Mouse (Mus musculus) lung, adult 10 weeks (tissue): ENCODE data around the gene Mapk8ip1. TPM values are rescaled to one million over a fixed set of nuclear protein-coding genes. Genes with fewer than 3 reads are reported as not detected.

Experiments used
- polyA plus RNA-seq: library from polyadenylated mRNA; stranded (reverse); fragments of 350-450 nt; fragmentation: Illumina TruSeq; extraction: RNeasy Lipid Tissue Mini Kit (QIAGEN cat#74804); gene quantifications from one replicate; pipeline ENCODE4 v1.2.3, GENCODE M21; 2014; ENCODE audit warnings: low read depth, low replicate concordance; ENCODE audit not compliant: insufficient read depth

The Mapk8ip1 gene
- 7.3 TPM for polyA plus RNA-seq

GRCm38 (mm10) chr2:92401091-92401561, at the start of gene Mapk8ip1:
Gene Mapk8ip1, minus strand, starts transcription at chr2:92401263.

GRCm38 (mm10) chr2:92433578-92434374, 32.7 kb upstream of the Mapk8ip1 start, which contains the start of gene Cry2:
Gene Cry2, minus strand, starts transcription at chr2:92434043.

DNA sequence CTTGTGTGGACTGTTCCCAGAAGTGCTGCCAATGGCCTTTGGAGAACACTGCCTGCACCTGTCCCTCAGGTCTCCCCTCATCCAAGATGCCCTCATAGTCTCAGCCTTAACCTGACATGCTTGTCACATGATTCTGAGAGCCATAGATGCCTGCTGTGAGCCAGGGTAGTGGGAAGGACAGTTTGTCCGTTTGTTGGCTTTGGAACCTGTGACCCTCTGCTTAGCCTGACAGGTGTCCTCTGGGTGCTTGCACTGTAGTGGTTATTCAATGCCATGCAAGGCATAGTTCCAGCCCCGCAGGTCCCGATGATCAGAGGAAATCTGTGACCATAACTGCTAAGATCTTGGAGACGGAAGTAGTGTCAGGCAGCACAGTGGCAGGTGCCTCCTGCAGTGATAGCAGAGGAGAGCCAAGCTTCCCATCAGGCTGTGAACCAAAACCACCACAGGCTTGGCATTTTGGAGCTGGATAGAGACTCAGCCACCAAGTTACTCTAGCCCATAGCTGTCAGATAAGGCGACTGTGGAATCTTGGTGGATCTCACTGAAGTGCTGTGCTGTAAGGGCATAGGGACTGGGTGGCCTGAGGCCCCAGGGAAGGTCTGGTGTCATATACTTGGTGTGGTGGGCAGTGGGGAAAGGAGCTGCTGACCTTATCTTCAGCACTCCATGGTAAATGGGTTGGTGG, 19.0 kb downstream of the Mapk8ip1 start, which contains the start of gene 1700029I15Rik:
TSS of gene 1700029I15Rik (plus strand) at position 638 of the 688 bp plus-strand sequence.

GRCm38 (mm10) chr2:92374514-92374913, 26.5 kb downstream of the Mapk8ip1 start, which contains the start of the genes Pex16 and Large2:
Gene Pex16, plus strand, starts transcription at chr2:92374676.
Gene Large2, minus strand, starts transcription at chr2:92374869.

Other genes with a start within 250 kb of the Mapk8ip1 start
- 23.4 TPM for gene Pex16, start 26.6 kb downstream of the Mapk8ip1 start, polyA plus RNA-seq
- gene Large2, start 26.4 kb downstream of the Mapk8ip1 start, polyA plus RNA-seq: 3.3 TPM
- gene 1700029I15Rik, start 18.7 kb downstream of the Mapk8ip1 start, polyA plus RNA-seq: 3.0 TPM
- gene Cry2, start 32.8 kb upstream of the Mapk8ip1 start, polyA plus RNA-seq: 13.6 TPM
- gene Slc35c1, start 59.3 kb upstream of the Mapk8ip1 start, polyA plus RNA-seq: 11.2 TPM
- gene Chst1, start 198.4 kb upstream of the Mapk8ip1 start, polyA plus RNA-seq: 12.9 TPM